Mouse (Mus musculus) forebrain, embryonic 14.5 days (tissue): ENCODE data around the gene Alyref2. TPM values are rescaled to one million over a fixed set of nuclear protein-coding genes. Genes with fewer than 3 reads are reported as not detected.

Experiments used
- ATAC-seq: fragments of 200-750 bp; cut with Nextera tagmentation; 2 replicates; pipeline ENCODE4 v1.8.0; 2017; ENCODE audit warnings: mild to moderate bottlenecking, moderate library complexity
- DNase-seq: peaks from one replicate; pipeline ENCODE4 v3.0.0-alpha.2; 2015; ENCODE audit warnings: low spot score
- H3K27ac ChIP-seq: fragments of 300-500 bp; sonication (generic); 2 replicates; pipeline ENCODE4 v1.5.1; 2014; ENCODE audit warnings: low read depth, mild to moderate bottlenecking, control low read depth, low read length, moderate library complexity
- H3K27me3 ChIP-seq: fragments of 300-500 bp; sonication (generic); replicated peaks from 2 replicates; pipeline ENCODE4 v1.6.1; 2014; ENCODE audit warnings: low read length, control low read depth, mixed read lengths; ENCODE audit not compliant: control insufficient read depth, insufficient read depth
- H3K36me3 ChIP-seq: fragments of 300-500 bp; sonication (generic); 2 replicates; pipeline ENCODE4 v1.6.1; 2014; ENCODE audit warnings: low read length, control low read depth; ENCODE audit not compliant: control insufficient read depth, insufficient read depth
- H3K4me1 ChIP-seq: fragments of 300-500 bp; sonication (generic); 2 replicates; pipeline ENCODE4 v1.6.1; 2014; ENCODE audit warnings: antibody characterized with exemption, low read length, control low read depth; ENCODE audit not compliant: control insufficient read depth, insufficient read depth
- H3K4me2 ChIP-seq: fragments of 300-500 bp; sonication (generic); 2 replicates; pipeline ENCODE4 v1.6.1; 2014; ENCODE audit warnings: mild to moderate bottlenecking, control low read depth, low read length
- H3K4me3 ChIP-seq: fragments of 300-500 bp; sonication (generic); 2 replicates; pipeline ENCODE4 v1.5.1; 2014; ENCODE audit warnings: low read depth, low read length, control low read depth
- H3K9ac ChIP-seq: fragments of 300-500 bp; sonication (generic); 2 replicates; pipeline ENCODE4 v1.6.1; 2014; ENCODE audit warnings: mild to moderate bottlenecking, low read length, control low read depth, moderate library complexity
- H3K9me3 ChIP-seq: fragments of 300-500 bp; sonication (generic); replicated peaks from 2 replicates; pipeline ENCODE4 v1.6.1; 2016; ENCODE audit warnings: low read length, control low read depth, mixed read lengths; ENCODE audit not compliant: control insufficient read depth
- WGBS: fragments of 180-500 bp; shearing (Covaris S2); extraction: QIAGEN DNeasy Blood & Tissue Kit; methylation state at CpG from one replicate; pipeline ENCODE4 v1.1.7; 2014; 5-methylcytosine and 5-hydroxymethylcytosine counted together
- polyA plus RNA-seq: library from polyadenylated mRNA; unstranded; fragments of >200 nt; fragmentation: Nextera tagmentation; extraction: Ambion mirVana; gene quantifications from 2 replicates; pipeline ENCODE4 v1.2.1, GENCODE M21; 2014

Gene Alyref2
- polyA plus RNA-seq, 1 experiment from 2014 or later: 24.3 TPM

- Histone ChIP-seq H3K9me3 (no peaks in the 10 kb centered on the region), H3K36me3 (no peaks in the 10 kb centered on the region), H3K4me2 (no peak overlapping the region), H3K4me3 (no peak overlapping the region), H3K9ac (no peak overlapping the region), H3K4me1 (no peaks in the 10 kb centered on the region), H3K27ac (no peak overlapping the region), H3K27me3 (no peaks in the 10 kb centered on the region)
- ATAC-seq: no peak
- DNase-seq: no peak
- WGBS: 88% methylated on average over 13 of the region's 13 CpGs
Measured at GRCm38 (mm10) chr1:171494241-171494640, 9.0 kb upstream of the Alyref2 start.

- no peak overlapping the region for H3K4me3 ChIP-seq
- 93% methylated on average over 6 of the region's 6 CpGs for WGBS
Measured at GRCm38 (mm10) chr1:171495371-171495770, 7.9 kb upstream of the Alyref2 start.

GRCm38 (mm10) chr1:171499856-171500255 lies 3.4 kb upstream of the Alyref2 start:
- DNase-seq (no peak), ATAC-seq (no peak)
- no peaks in the 10 kb centered on the region for H3K27me3 ChIP-seq
- no peak overlapping the region for H3K27ac ChIP-seq
- H3K4me1 ChIP-seq: peaks cover 3% of the 10 kb centered on the region; the same call in 1 of the 2 replicates
- H3K36me3 ChIP-seq: no peaks in the 10 kb centered on the region
- H3K9ac ChIP-seq: no peak overlapping the region
- WGBS: 80% methylated on average over 5 of the region's 5 CpGs
- H3K4me2 ChIP-seq: no peak overlapping the region
- H3K9me3 ChIP-seq: no peaks in the 10 kb centered on the region
- H3K4me3 ChIP-seq: no peak overlapping the region

More at GRCm38 (mm10) chr1:171495371-171495770, 7.9 kb upstream of the Alyref2 start:
- ATAC-seq: no peak
- no peaks in the 10 kb centered on the region for H3K9me3 ChIP-seq
- no peak overlapping the region for H3K4me2 ChIP-seq
- no peaks in the 10 kb centered on the region for H3K36me3 ChIP-seq
- H3K9ac ChIP-seq: no peak overlapping the region
- H3K27me3 ChIP-seq: no peaks in the 10 kb centered on the region
- DNase-seq: no peak
- H3K4me1 ChIP-seq: no peaks in the 10 kb centered on the region
- H3K27ac ChIP-seq: no peak overlapping the region

GRCm38 (mm10) chr1:171501016-171501610 lies 2.2 kb upstream of the Alyref2 start:
- Histone ChIP-seq H3K4me3 (no peak overlapping the region), H3K36me3 (no peaks in the 10 kb centered on the region), H3K27ac (no peak overlapping the region), H3K4me2 (no peak overlapping the region), H3K4me1 (peaks cover 3% of the 10 kb centered on the region; the same call in 1 of the 2 replicates), H3K27me3 (no peaks in the 10 kb centered on the region), H3K9ac (no peak overlapping the region), H3K9me3 (no peaks in the 10 kb centered on the region)
- ATAC-seq (no peak), DNase-seq (no peak)
- 58% methylated on average over 6 of the region's 6 CpGs for WGBS

GRCm38 (mm10) chr1:171501636-171502080 lies 1.6 kb upstream of the Alyref2 start:
- no peaks in the 10 kb centered on the region for H3K27me3 ChIP-seq
- H3K4me2 ChIP-seq: peak overlapping the region; percentile 12; the same call in 1 of the 2 replicates
- peaks cover 3% of the 10 kb centered on the region; the same call in 1 of the 2 replicates for H3K4me1 ChIP-seq
- ATAC-seq (no peak), DNase-seq (peak; percentile 75)
- WGBS: 6% methylated on average over 5 of the region's 5 CpGs
- no peaks in the 10 kb centered on the region for H3K9me3 ChIP-seq
- H3K27ac ChIP-seq: 0 out of 2 replicates have a peak overlapping the region, but pooled peaks have one; percentile 21
- no peak overlapping the region; the same call in 1 of the 2 replicates for H3K9ac ChIP-seq
- H3K4me3 ChIP-seq: no peak overlapping the region
- H3K36me3 ChIP-seq: no peaks in the 10 kb centered on the region

- under 1% methylated on average over 14 of the region's 14 CpGs for WGBS
- ATAC-seq: peak; percentile 88
Measured at GRCm38 (mm10) chr1:171502388-171503249, 659 bp upstream of the Alyref2 start.

GRCm38 (mm10) chr1:171503592-171504291 lies 464 bp downstream of the Alyref2 start:
- Histone ChIP-seq H3K9ac (peak overlapping the region; percentile 85), H3K9me3 (no peaks in the 10 kb centered on the region), H3K27ac (peak overlapping the region; percentile 94), H3K27me3 (no peaks in the 10 kb centered on the region), H3K4me3 (peak overlapping the region; percentile 57), H3K4me2 (peak overlapping the region; percentile 73), H3K4me1 (peaks cover 3% of the 10 kb centered on the region; the same call in 1 of the 2 replicates), H3K36me3 (no peaks in the 10 kb centered on the region)
- peak; percentile 70 for DNase-seq
- under 1% methylated on average over 53 of the region's 53 CpGs for WGBS
- ATAC-seq: peak; percentile 69

More at GRCm38 (mm10) chr1:171502388-171503249, 659 bp upstream of the Alyref2 start:
- Histone ChIP-seq H3K36me3 (no peaks in the 10 kb centered on the region), H3K4me3 (peak overlapping the region; percentile 57; the same call in 1 of the 2 replicates), H3K9me3 (no peaks in the 10 kb centered on the region), H3K27ac (peak overlapping the region; percentile 94), H3K9ac (peak overlapping the region; percentile 85), H3K4me2 (peak overlapping the region; percentile 73), H3K27me3 (no peaks in the 10 kb centered on the region), H3K4me1 (peaks cover 3% of the 10 kb centered on the region; the same call in 1 of the 2 replicates)
- DNase-seq: peak; percentile 89

- H3K9me3 ChIP-seq: no peaks in the 10 kb centered on the region
- no peaks in the 10 kb centered on the region for H3K27me3 ChIP-seq
- H3K27ac ChIP-seq: no peak overlapping the region
- DNase-seq: peak; percentile 21
- 64% methylated on average over 4 of the region's 4 CpGs for WGBS
- no peak for ATAC-seq
- H3K4me3 ChIP-seq: peak overlapping the region; percentile 57
- peak overlapping the region; percentile 85; the same call in 1 of the 2 replicates for H3K9ac ChIP-seq
- H3K4me1 ChIP-seq: peaks cover 3% of the 10 kb centered on the region; the same call in 1 of the 2 replicates
- H3K36me3 ChIP-seq: no peaks in the 10 kb centered on the region
- H3K4me2 ChIP-seq: peak overlapping the region; percentile 73
Measured at GRCm38 (mm10) chr1:171504586-171504985, 1.3 kb downstream of the Alyref2 start.
